Mouse (Mus musculus) myocyte (in vitro differentiated cells): ENCODE results near the gene Ipmk.

Source experiments
- CEBPB ChIP-seq: IDR thresholded peaks from 2 replicates; pipeline ENCODE4 v1.6.1; 2011; ENCODE audit warnings: mild to moderate bottlenecking, moderate library complexity; ENCODE audit not compliant: poor library complexity, insufficient read depth, severe bottlenecking
- MYOD1 ChIP-seq, 3 experiments: IDR thresholded peaks; one replicate each; pipeline ENCODE4 v1.6.1; 2011; ENCODE audit warnings: control low read depth in 2 of 3, low read depth in 2 of 3, mild to moderate bottlenecking in 2 of 3, moderate library complexity in 1 of 3; ENCODE audit not compliant: insufficient read length in 2 of 3, control insufficient read depth in 1 of 3
- POLR2A ChIP-seq: IDR thresholded peaks from one replicate; pipeline ENCODE4 v1.6.1; 2011; ENCODE audit warnings: low read depth, mild to moderate bottlenecking, control low read depth, moderate library complexity; ENCODE audit not compliant: insufficient read length
- POLR2AphosphoS2 ChIP-seq: IDR thresholded peaks from one replicate; pipeline ENCODE4 v1.6.1; 2011; ENCODE audit warnings: low read depth, control low read depth; ENCODE audit not compliant: insufficient read length
- TCF12 ChIP-seq: IDR thresholded peaks from one replicate; pipeline ENCODE4 v1.6.1; 2011; ENCODE audit warnings: mild to moderate bottlenecking, control low read depth; ENCODE audit not compliant: poor library complexity, insufficient read depth, severe bottlenecking
- USF1 ChIP-seq: IDR thresholded peaks from one replicate; pipeline ENCODE4 v1.6.1; 2011; ENCODE audit warnings: low read depth, mild to moderate bottlenecking, control low read depth, moderate library complexity

- TF ChIP-seq TCF12 (no peak), POLR2A (no peak), POLR2AphosphoS2 (no peak), MYOD1 (IDR thresholded peaks at IDR 0.05; ENCODE audit: control insufficient read depth in 1 of 3, insufficient read length in 2 of 3, low read depth in 2 of 3) (no peak), USF1 (no peak), CEBPB (no peak)
Measured at GRCm38 (mm10) chr10:71346106-71346505, 1.5 kb upstream of the Ipmk start.
